Mouse (Mus musculus) heart, embryonic 12.5 days (tissue): ENCODE results near the gene H2-Q4. TPM values are rescaled to one million over a fixed set of nuclear protein-coding genes. Genes with fewer than 3 reads are reported as not detected.
A peak's percentile ranks its signal among the peaks of the same experiment; 100 is the strongest.
"Not testable (repeated sequence)": the region's sequence is repeated elsewhere in the genome, so short reads cannot be mapped to it uniquely, and the experiment has no call there.

Source experiments
- ATAC-seq: fragments of 200-750 bp; cut with Nextera tagmentation; 2 replicates; pipeline ENCODE4 v1.8.0; 2017; ENCODE audit warnings: moderate TSS enrichment, moderate library complexity; ENCODE audit not compliant: insufficient number of reproducible peaks, low FRiP score
- H3K27ac ChIP-seq: fragments of 300-500 bp; sonication (generic); 2 replicates; pipeline ENCODE4 v1.5.1; 2016; ENCODE audit warnings: mild to moderate bottlenecking, moderate library complexity; ENCODE audit not compliant: poor library complexity, severe bottlenecking
- H3K27me3 ChIP-seq: fragments of 300-500 bp; sonication (generic); replicated peaks from 2 replicates; pipeline ENCODE4 v1.6.1; 2016; ENCODE audit warnings: mild to moderate bottlenecking, moderate library complexity
- H3K36me3 ChIP-seq: fragments of 300-500 bp; sonication (generic); 2 replicates; pipeline ENCODE4 v1.6.1; 2016; ENCODE audit warnings: mild to moderate bottlenecking, moderate library complexity
- H3K4me1 ChIP-seq: fragments of 300-500 bp; sonication (generic); replicated peaks from 2 replicates; pipeline ENCODE4 v1.6.1; 2016; ENCODE audit warnings: mild to moderate bottlenecking
- H3K4me2 ChIP-seq: fragments of 300-500 bp; sonication (generic); 2 replicates; pipeline ENCODE4 v1.6.1; 2016; ENCODE audit warnings: mild to moderate bottlenecking, moderate library complexity
- H3K4me3 ChIP-seq: fragments of 300-500 bp; sonication (generic); 2 replicates; pipeline ENCODE4 v1.5.1; 2016; ENCODE audit warnings: mild to moderate bottlenecking
- H3K9ac ChIP-seq: fragments of 300-500 bp; sonication (generic); 2 replicates; pipeline ENCODE4 v1.6.1; 2016; ENCODE audit warnings: mild to moderate bottlenecking, moderate library complexity
- H3K9me3 ChIP-seq: fragments of 300-500 bp; sonication (generic); replicated peaks from 2 replicates; pipeline ENCODE4 v1.6.1; 2016; ENCODE audit warnings: mild to moderate bottlenecking, moderate library complexity
- WGBS: fragments of 180-500 bp; shearing (Covaris S2); methylation state at CpG from one replicate; pipeline ENCODE4 v1.1.7; 2016; 5-methylcytosine and 5-hydroxymethylcytosine counted together
- polyA plus RNA-seq: library from polyadenylated mRNA; unstranded; fragments of >200 nt; fragmentation: Nextera tagmentation; extraction: Ambion mirVana; gene quantifications from 2 replicates; pipeline ENCODE4 v1.2.1, GENCODE M21; 2016

H2-Q4 gene
- polyA plus RNA-seq, result 1.9 and 2.5 TPM in 2 replicates

GRCm38 (mm10) chr17:35379369-35379728, at the start of gene H2-Q4:
Gene H2-Q4 (plus strand): TSS chr17:35379617.
- Histone ChIP-seq H3K4me2 (peak within 1 kb of the TSS; percentile 99), H3K27me3 (peaks cover 10% of the 10 kb centered on the region; the same call in 1 of the 2 replicates), H3K9me3 (peaks cover 11% of the 10 kb centered on the region; the same call in 1 of the 2 replicates), H3K4me1 (no peaks in the 10 kb centered on the region), H3K27ac (no peak within 1 kb of the TSS), H3K36me3 (no peaks in the 10 kb centered on the region), H3K4me3 (peak within 1 kb of the TSS; percentile 62), H3K9ac (peak within 1 kb of the TSS; percentile 68)
- WGBS, result 1% methylated on average over 14 of the region's 16 CpGs
- peak; percentile 84 for ATAC-seq

- H3K27ac ChIP-seq, H3K4me1 ChIP-seq, H3K36me3 ChIP-seq, H3K4me3 ChIP-seq, ATAC-seq, H3K4me2 ChIP-seq, H3K9ac ChIP-seq, H3K9me3 ChIP-seq: not testable (repeated sequence)
- 47% methylated on average over 3 of the region's 3 CpGs for WGBS
- H3K27me3 ChIP-seq, result peaks cover 21% of the 10 kb centered on the region
Observed at GRCm38 (mm10) chr17:35329714-35330113, 49.7 kb upstream of the H2-Q4 start.

- not testable (repeated sequence) for H3K9me3 ChIP-seq, ATAC-seq, H3K9ac ChIP-seq, H3K4me1 ChIP-seq, H3K4me3 ChIP-seq, H3K27ac ChIP-seq, H3K4me2 ChIP-seq, H3K36me3 ChIP-seq
- WGBS, result 52% methylated on average over 6 of the region's 6 CpGs
- peaks cover 21% of the 10 kb centered on the region for H3K27me3 ChIP-seq
Observed at GRCm38 (mm10) chr17:35331546-35331945, 47.9 kb upstream of the H2-Q4 start.

- Histone ChIP-seq H3K9ac (peak within 1 kb of the TSS; percentile 44), H3K4me1 (peaks cover 13% of the 10 kb centered on the region), H3K4me2 (peak within 1 kb of the TSS; percentile 94), H3K27ac (no peak within 1 kb of the TSS), H3K36me3 (no peaks in the 10 kb centered on the region), H3K27me3 (peaks cover 54% of the 10 kb centered on the region), H3K4me3 (peak within 1 kb of the TSS; percentile 45), H3K9me3 (no peaks in the 10 kb centered on the region)
- WGBS, result 2% methylated on average over 36 of the region's 40 CpGs
- no peak for ATAC-seq
Observed at GRCm38 (mm10) chr17:35342071-35342671, 37.2 kb upstream of the H2-Q4 start, which contains the start of gene H2-Q2. Gene H2-Q2 (plus strand): TSS chr17:35342242.

DNA sequence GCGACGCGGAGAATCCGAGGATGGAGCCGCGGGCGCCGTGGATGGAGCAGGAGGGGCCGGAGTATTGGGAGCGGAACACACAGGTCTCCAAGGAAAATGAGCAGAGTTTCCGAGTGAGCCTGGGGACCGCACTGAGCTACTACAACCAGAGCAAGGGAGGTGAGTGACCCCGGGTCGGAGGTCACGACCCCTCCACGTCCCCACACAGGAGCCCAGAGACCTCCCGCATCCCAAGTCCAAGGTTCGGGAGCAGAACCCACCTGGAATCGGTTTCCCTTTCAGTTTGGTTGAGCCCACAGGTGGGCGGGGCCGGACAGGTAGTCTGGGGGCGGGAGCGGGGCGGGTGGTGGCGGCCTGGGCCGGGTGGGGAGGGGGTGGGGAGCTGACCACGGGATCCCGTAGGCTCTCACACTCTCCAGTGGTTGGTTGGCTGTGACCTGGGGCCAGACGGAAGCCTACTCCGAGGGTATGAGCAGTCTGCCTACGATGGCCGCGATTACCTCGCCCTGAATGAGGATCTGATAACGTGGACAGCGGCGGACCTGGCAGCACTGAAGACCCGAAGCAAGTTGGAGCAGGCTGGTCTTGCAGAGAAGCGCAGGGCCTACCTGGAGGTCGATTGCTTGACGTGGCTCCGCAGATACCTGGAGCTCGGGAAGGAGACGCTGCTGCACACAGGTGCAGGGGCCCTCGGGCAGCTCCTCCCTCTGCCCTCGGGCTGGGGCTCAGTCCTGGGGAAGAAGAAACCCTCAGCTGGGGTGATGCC, 36.5 kb upstream of the H2-Q4 start:
- no peak overlapping the region for H3K27ac ChIP-seq

DNA sequence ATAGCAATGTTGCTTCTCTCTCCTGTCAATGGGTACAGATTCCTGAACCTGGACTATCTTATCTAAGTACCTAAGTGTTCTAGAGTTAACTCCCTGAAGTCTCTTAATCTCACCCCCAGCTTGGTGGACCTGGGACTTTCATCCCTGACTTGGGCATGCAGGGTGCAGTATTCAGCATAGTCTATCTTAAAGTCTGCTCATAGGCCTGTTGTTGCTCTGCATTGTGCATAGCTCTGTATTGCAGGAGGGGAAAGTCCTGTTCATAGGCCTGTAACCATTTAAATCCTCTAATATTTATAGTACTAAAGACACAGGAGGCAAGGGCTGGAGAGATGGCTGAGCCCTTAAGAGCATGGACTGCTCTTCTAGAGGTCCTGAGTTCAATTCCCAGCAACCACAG, 31.8 kb upstream of the H2-Q4 start:
- H3K4me2 ChIP-seq, H3K4me3 ChIP-seq, H3K27ac ChIP-seq, ATAC-seq, H3K36me3 ChIP-seq, H3K9ac ChIP-seq, H3K9me3 ChIP-seq: not testable (repeated sequence)
- Histone ChIP-seq H3K4me1 (peaks cover 16% of the 10 kb centered on the region), H3K27me3 (peaks cover 27% of the 10 kb centered on the region)

More for the DNA sequence above, 36.5 kb upstream of the H2-Q4 start:
- H3K4me3 ChIP-seq, result peak overlapping the region; percentile 45
- H3K9ac ChIP-seq, result peak overlapping the region; percentile 44
- no peaks in the 10 kb centered on the region for H3K9me3 ChIP-seq
- H3K4me2 ChIP-seq, result peak overlapping the region; percentile 94
- peak; percentile 45; the same call in 1 of the 2 replicates for ATAC-seq
- peaks cover 54% of the 10 kb centered on the region for H3K27me3 ChIP-seq
- no peaks in the 10 kb centered on the region for H3K36me3 ChIP-seq
- peaks cover 13% of the 10 kb centered on the region for H3K4me1 ChIP-seq
- WGBS, result 3% methylated on average over 45 of the region's 46 CpGs

- not testable (repeated sequence) for H3K27ac ChIP-seq, H3K36me3 ChIP-seq, H3K4me2 ChIP-seq, H3K27me3 ChIP-seq, H3K4me3 ChIP-seq, ATAC-seq, H3K9me3 ChIP-seq, H3K9ac ChIP-seq
- 35% methylated on average over 6 of the region's 6 CpGs for WGBS
- H3K4me1 ChIP-seq, result peaks cover 20% of the 10 kb centered on the region
Observed at GRCm38 (mm10) chr17:35353275-35353674, 26.1 kb upstream of the H2-Q4 start.

GRCm38 (mm10) chr17:35354071-35354470, 25.3 kb upstream of the H2-Q4 start:
- H3K36me3 ChIP-seq, result no peaks in the 10 kb centered on the region
- 78% methylated on average over 2 of the region's 2 CpGs for WGBS

DNA sequence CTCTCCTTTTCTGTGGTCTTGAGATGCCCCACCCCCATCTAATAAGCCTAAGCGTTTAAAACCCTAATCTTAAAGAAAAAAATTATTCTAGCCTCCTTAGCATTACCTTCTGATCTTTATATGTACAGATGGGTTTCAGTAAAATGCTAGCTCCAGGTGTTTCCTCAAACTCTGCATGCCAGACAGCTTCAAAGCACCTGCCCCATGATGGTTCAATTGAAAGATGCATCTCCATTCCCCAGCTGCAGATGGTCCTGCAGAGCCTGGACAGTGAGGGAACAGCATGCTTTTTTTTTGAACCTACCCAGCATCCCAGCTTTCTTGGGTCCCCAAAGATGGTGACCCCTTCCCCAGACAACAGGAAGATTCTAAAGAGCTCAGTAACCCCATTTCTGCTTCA, 22.3 kb upstream of the H2-Q4 start:
- Histone ChIP-seq H3K9ac (no peak overlapping the region), H3K4me3 (no peak overlapping the region), H3K9me3 (no peaks in the 10 kb centered on the region), H3K27me3 (peaks cover 12% of the 10 kb centered on the region), H3K27ac (no peak overlapping the region), H3K4me1 (peaks cover 17% of the 10 kb centered on the region), H3K36me3 (no peaks in the 10 kb centered on the region), H3K4me2 (no peak overlapping the region)
- no peak for ATAC-seq
- 28% methylated on average over 1 of the region's 1 CpGs for WGBS

More at GRCm38 (mm10) chr17:35354071-35354470, 25.3 kb upstream of the H2-Q4 start:
- Histone ChIP-seq H3K4me2 (no peak overlapping the region), H3K4me1 (peaks cover 21% of the 10 kb centered on the region), H3K27me3 (peaks cover 6% of the 10 kb centered on the region), H3K9me3 (no peaks in the 10 kb centered on the region), H3K27ac (no peak overlapping the region), H3K9ac (no peak overlapping the region), H3K4me3 (no peak overlapping the region)
- no peak for ATAC-seq

GRCm38 (mm10) chr17:35358763-35359469, 20.5 kb upstream of the H2-Q4 start:
- peaks cover 10% of the 10 kb centered on the region for H3K9me3 ChIP-seq
- WGBS, result 7% methylated on average over 38 of the region's 38 CpGs
- H3K27ac ChIP-seq, result no peak overlapping the region
- peak overlapping the region; percentile 46 for H3K4me3 ChIP-seq
- H3K4me1 ChIP-seq, result peaks cover 17% of the 10 kb centered on the region
- peak overlapping the region; percentile 67 for H3K4me2 ChIP-seq
- H3K9ac ChIP-seq, result peak overlapping the region; percentile 57
- ATAC-seq, result 0 out of 2 replicates have a peak, but pooled peaks have one; percentile 11
- H3K27me3 ChIP-seq, result peaks cover 12% of the 10 kb centered on the region
- no peaks in the 10 kb centered on the region for H3K36me3 ChIP-seq

DNA sequence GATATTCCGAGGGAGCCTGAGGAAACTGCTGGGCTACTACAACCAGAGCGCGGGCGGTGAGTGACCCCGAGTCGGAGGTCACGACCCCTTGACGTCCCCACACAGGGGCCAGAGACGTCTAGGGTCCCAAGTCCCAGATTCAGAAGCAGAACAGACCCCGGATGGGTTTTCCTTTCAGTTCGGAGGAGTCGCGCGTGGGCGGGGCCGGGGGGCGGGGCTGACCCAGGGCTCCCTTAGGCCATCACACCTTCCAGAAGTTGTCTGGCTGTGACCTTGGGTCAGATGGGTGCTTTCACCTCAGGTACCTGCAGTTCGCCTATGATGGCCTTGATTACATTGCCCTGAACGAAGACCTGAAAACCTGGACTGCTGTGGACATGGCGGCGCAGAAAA, 20.0 kb upstream of the H2-Q4 start:
- Histone ChIP-seq H3K4me3 (peak overlapping the region; percentile 46), H3K36me3 (no peaks in the 10 kb centered on the region), H3K4me2 (peak overlapping the region; percentile 67), H3K27ac (no peak overlapping the region), H3K9me3 (peaks cover 10% of the 10 kb centered on the region), H3K9ac (peak overlapping the region; percentile 57), H3K4me1 (peaks cover 17% of the 10 kb centered on the region), H3K27me3 (peaks cover 12% of the 10 kb centered on the region)
- no peak for ATAC-seq
- WGBS, result 19% methylated on average over 21 of the region's 21 CpGs
